Mouse (Mus musculus) small intestine, adult 2 months (tissue): Measurements from ENCODE around the gene Shc3. TPM values are rescaled to one million over a fixed set of nuclear protein-coding genes. Genes with fewer than 3 reads are reported as not detected.

ENCODE experiments used
- H3K27ac ChIP-seq: fragments of 200-500 bp; 2 replicates; pipeline ENCODE4 v1.5.1; 2012; ENCODE audit warnings: low read depth, low read length, control low read depth, inconsistent platforms; ENCODE audit not compliant: insufficient read depth
- H3K27me3 ChIP-seq: fragments of 200-500 bp; 2 replicates; pipeline ENCODE4 v1.6.1; 2012; ENCODE audit warnings: mild to moderate bottlenecking, moderate library complexity, low read length, inconsistent platforms; ENCODE audit not compliant: control insufficient read depth, insufficient read depth
- H3K36me3 ChIP-seq: fragments of 200-500 bp; 2 replicates; pipeline ENCODE4 v1.6.1; 2012; ENCODE audit warnings: mild to moderate bottlenecking, low read length, control low read depth, inconsistent platforms; ENCODE audit not compliant: control insufficient read depth, insufficient read depth
- H3K4me1 ChIP-seq: fragments of 200-500 bp; 2 replicates; pipeline ENCODE4 v1.6.1; 2012; ENCODE audit warnings: low read length, inconsistent platforms, mixed read lengths; ENCODE audit not compliant: control insufficient read depth, insufficient read depth, insufficient read length
- H3K4me3 ChIP-seq: fragments of 200-500 bp; 2 replicates; pipeline ENCODE4 v1.5.1; 2012; ENCODE audit warnings: low read depth, mild to moderate bottlenecking, control low read depth, inconsistent platforms, low read length, moderate library complexity
- CTCF ChIP-seq: fragments of 200-500 bp; IDR thresholded peaks from 2 replicates; pipeline ENCODE4 v1.5.1; 2012; ENCODE audit warnings: low read depth, mild to moderate bottlenecking, control low read depth, inconsistent platforms, low read length, moderate library complexity, mixed read lengths; ENCODE audit not compliant: insufficient replicate concordance, insufficient read length; ENCODE audit errors: extremely low read depth
- POLR2A ChIP-seq: fragments of 200-500 bp; IDR thresholded peaks from 2 replicates; pipeline ENCODE4 v1.6.1; 2012; ENCODE audit warnings: low read depth, mild to moderate bottlenecking, control low read depth, inconsistent platforms, low read length, moderate library complexity
- WGBS: fragments of 180-500 bp; shearing (Covaris S2); methylation state at CpG from one replicate; pipeline ENCODE4 v1.1.7; 2018; 5-methylcytosine and 5-hydroxymethylcytosine counted together
- polyA plus RNA-seq: library from polyadenylated mRNA; depleted of rRNA; stranded (reverse); fragments of >200 nt; gene quantifications from 2 replicates; pipeline ENCODE4 v1.2.3, GENCODE M21; 2012

Shc3 gene
- polyA plus RNA-seq, 1 experiment, result 0.08 TPM

DNA sequence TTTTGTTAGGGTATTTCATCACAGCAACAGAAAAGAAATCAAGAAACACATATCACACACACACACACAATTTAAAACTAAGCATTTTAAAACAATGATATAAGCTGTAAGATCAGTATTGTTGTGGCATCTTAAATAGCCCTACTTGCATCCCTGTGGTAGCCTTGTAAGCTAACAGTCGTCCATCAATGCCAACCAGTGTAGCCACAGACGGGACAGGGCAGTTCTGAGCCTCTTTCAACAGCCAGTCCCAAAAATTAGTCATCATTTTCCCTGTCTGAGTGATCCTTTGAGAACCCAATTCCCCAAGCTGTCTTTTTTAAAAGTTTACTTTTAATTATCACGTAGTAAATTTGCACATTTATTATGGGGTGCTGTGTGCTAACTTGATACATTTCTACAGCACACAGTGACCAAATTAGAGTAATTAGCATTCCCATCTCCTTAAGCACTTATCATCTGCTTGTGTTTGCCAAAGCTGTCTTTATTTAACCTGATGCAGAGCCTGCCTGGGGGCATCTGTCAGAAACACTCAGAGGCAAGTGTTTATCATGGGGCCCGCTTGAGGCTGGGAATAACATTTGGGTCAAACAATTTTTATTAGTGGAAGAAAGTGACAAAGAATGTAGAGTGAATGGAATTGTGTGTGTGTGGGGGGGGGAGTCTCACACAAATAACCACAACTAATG lies 112.9 kb downstream of the Shc3 start:
- Histone ChIP-seq H3K27me3 (no peaks in the 10 kb centered on the region), H3K4me1 (no peaks in the 10 kb centered on the region), H3K36me3 (no peaks in the 10 kb centered on the region), H3K4me3 (no peak overlapping the region), H3K27ac (no peak overlapping the region)
- TF ChIP-seq POLR2A (no peak), CTCF (no peak)
- WGBS, result 27% methylated on average over 4 of the region's 4 CpGs

DNA sequence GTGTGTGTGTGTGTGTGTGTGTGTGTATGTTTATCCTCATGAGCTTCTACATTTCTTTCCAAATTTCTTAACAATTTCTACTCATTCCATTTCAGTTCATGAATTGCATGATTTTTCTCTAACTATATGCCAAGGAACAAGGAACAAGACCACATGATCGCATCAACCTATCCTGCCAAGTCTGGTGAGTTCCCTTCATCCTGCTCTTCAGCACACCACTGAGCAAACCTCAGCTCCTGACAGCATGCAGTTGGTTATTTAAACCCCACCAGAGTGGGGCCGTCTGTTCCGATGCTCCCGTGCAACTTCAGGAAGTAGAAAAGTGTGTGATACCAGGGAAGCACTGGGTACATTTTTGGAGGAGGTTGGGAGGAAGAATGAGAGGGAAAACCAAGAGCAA lies 122.7 kb downstream of the Shc3 start:
- Histone ChIP-seq H3K4me1 (no peaks in the 10 kb centered on the region), H3K27me3 (no peaks in the 10 kb centered on the region), H3K27ac (no peak overlapping the region), H3K4me3 (no peak overlapping the region), H3K36me3 (no peaks in the 10 kb centered on the region)
- TF ChIP-seq CTCF, result no peak
- no peak for TF ChIP-seq POLR2A
- 59% methylated on average over 4 of the region's 4 CpGs for WGBS

DNA sequence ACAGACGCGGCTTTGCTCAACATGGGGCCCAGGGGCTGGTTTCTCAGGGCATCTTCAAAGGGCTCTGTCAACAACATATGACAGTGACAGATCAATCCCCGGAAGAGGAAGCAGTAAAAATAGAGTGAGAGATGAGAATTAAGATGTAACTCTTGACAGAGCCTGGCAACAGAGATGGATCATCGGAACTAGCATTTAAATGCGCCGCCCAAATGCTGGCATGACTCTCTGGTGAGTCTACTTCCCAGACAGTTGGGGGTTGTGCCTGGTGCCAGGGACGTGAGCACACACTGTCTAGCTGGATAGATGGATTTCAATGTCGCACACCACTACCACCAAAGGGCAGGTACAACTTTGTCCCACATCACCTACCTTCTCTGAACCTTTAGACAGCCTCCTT lies 126.3 kb downstream of the Shc3 start:
- Histone ChIP-seq H3K27me3 (no peaks in the 10 kb centered on the region), H3K27ac (no peak overlapping the region), H3K4me3 (no peak overlapping the region), H3K4me1 (no peaks in the 10 kb centered on the region), H3K36me3 (no peaks in the 10 kb centered on the region)
- TF ChIP-seq POLR2A, result no peak
- TF ChIP-seq CTCF, result no peak
- whole genome bisulfite sequencing, result 88% methylated on average over 8 of the region's 8 CpGs

GRCm38 (mm10) chr13:51437105-51438085 lies 131.8 kb downstream of the Shc3 start:
- Histone ChIP-seq H3K4me1 (no peaks in the 10 kb centered on the region), H3K27me3 (no peaks in the 10 kb centered on the region), H3K36me3 (no peaks in the 10 kb centered on the region), H3K27ac (no peak overlapping the region), H3K4me3 (no peak overlapping the region)
- 82% methylated on average over 14 of the region's 14 CpGs for WGBS
- TF ChIP-seq CTCF (no peak), POLR2A (no peak)

DNA sequence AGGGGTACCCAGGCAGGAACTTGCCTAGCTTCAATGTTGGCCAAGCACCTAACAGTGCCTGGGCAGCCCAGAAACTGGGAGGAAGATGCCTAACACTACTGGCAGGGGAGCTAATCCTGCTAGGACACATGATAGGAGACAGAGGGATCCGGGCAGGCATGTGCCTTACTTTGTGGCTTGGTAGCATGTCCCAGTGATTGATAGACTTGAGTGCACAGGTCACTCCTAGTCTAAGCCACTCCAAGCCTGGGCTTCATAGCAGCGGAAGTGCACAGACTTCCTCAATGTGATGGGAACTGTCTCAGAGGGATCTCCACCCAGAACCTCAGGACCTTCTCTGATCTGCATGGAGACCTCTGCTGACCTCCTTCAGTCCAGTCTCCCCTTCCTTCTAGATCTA lies 134.1 kb downstream of the Shc3 start:
- WGBS, result 64% methylated on average over 2 of the region's 2 CpGs

GRCm38 (mm10) chr13:51434460-51434859 lies 134.8 kb downstream of the Shc3 start:
- TF ChIP-seq CTCF (no peak), POLR2A (no peak)
- Histone ChIP-seq H3K4me3 (no peak overlapping the region), H3K27ac (no peak overlapping the region), H3K4me1 (no peaks in the 10 kb centered on the region), H3K36me3 (no peaks in the 10 kb centered on the region), H3K27me3 (no peaks in the 10 kb centered on the region)
- 70% methylated on average over 2 of the region's 2 CpGs for WGBS

More for the DNA sequence above, 134.1 kb downstream of the Shc3 start:
- H3K4me3 ChIP-seq, result no peak overlapping the region
- no peaks in the 10 kb centered on the region for H3K36me3 ChIP-seq
- H3K27me3 ChIP-seq, result no peaks in the 10 kb centered on the region
- H3K4me1 ChIP-seq, result no peaks in the 10 kb centered on the region
- H3K27ac ChIP-seq, result no peak overlapping the region
- TF ChIP-seq CTCF (no peak), POLR2A (no peak)

- Histone ChIP-seq H3K4me3 (no peak overlapping the region), H3K27me3 (no peaks in the 10 kb centered on the region), H3K27ac (no peak overlapping the region), H3K4me1 (no peaks in the 10 kb centered on the region), H3K36me3 (no peaks in the 10 kb centered on the region)
- TF ChIP-seq POLR2A (no peak), CTCF (no peak)
- 54% methylated on average over 3 of the region's 3 CpGs for WGBS
Measured at GRCm38 (mm10) chr13:51433371-51433770, 135.8 kb downstream of the Shc3 start.
